Mouse (Mus musculus) liver, embryonic 14.5 days (tissue): ENCODE measurements at regions not wholly inside any gene's neighbourhood (a gene's known extent, or its start where the extent isn't known, plus 50 kb on each side); places are given as distances from the start of the nearest gene placed in this dataset.
"Not testable (repeated sequence)": the region's sequence is repeated elsewhere in the genome, so short reads cannot be mapped to it uniquely, and the experiment has no call there.

Source experiments
- CTCF ChIP-seq: IDR thresholded peaks from 2 replicates; pipeline ENCODE4 v1.5.1; 2016; ENCODE audit warnings: antibody characterized with exemption, low read depth, control low read depth
- EP300 ChIP-seq: IDR thresholded peaks from 2 replicates; pipeline ENCODE4 v1.6.1; 2016; ENCODE audit warnings: antibody characterized with exemption, low read depth

GRCm38 (mm10) chr15:5841369-5842149, 458.0 kb upstream of the Dab2 start:
- not testable (repeated sequence) for TF ChIP-seq CTCF, EP300
